Mouse (Mus musculus) kidney, adult 18-20 months (tissue): ENCODE results near the gene Cdcp1.
A peak's percentile ranks its signal among the peaks of the same experiment; 100 is the strongest.

Source experiments
- DNase-seq: peaks from one replicate; pipeline ENCODE4 v3.0.0; 2021

Gene Cdcp1

GRCm38 (mm10) chr9:123207895-123208294 is 7.9 kb downstream of the Cdcp1 start:
- DNase-seq: no peak

GRCm38 (mm10) chr9:123206948-123207347 is 8.9 kb downstream of the Cdcp1 start:
- DNase-seq: peak; percentile 57

GRCm38 (mm10) chr9:123206526-123206925 is 9.3 kb downstream of the Cdcp1 start:
- no peak for DNase-seq

GRCm38 (mm10) chr9:123200116-123200515 is 15.7 kb downstream of the Cdcp1 start:
- DNase-seq: peak; percentile 40

- no peak for DNase-seq
Measured at GRCm38 (mm10) chr9:123188271-123188670, 27.6 kb downstream of the Cdcp1 start.

GRCm38 (mm10) chr9:123187589-123187988 is 28.2 kb downstream of the Cdcp1 start:
- no peak for DNase-seq

- DNase-seq: no peak
Measured at GRCm38 (mm10) chr9:123186151-123186550, 29.7 kb downstream of the Cdcp1 start.

GRCm38 (mm10) chr9:123185546-123185945 is 30.3 kb downstream of the Cdcp1 start:
- DNase-seq: no peak

GRCm38 (mm10) chr9:123183226-123183625 is 32.6 kb downstream of the Cdcp1 start:
- peak; percentile 59 for DNase-seq

GRCm38 (mm10) chr9:123180003-123180402 is 35.8 kb downstream of the Cdcp1 start:
- peak; percentile 39 for DNase-seq

GRCm38 (mm10) chr9:123177380-123178048 is 38.3 kb downstream of the Cdcp1 start:
- no peak for DNase-seq

- no peak for DNase-seq
Measured at GRCm38 (mm10) chr9:123174356-123174755, 41.5 kb downstream of the Cdcp1 start.

GRCm38 (mm10) chr9:123173760-123174159 is 42.1 kb downstream of the Cdcp1 start:
- no peak for DNase-seq

- no peak for DNase-seq
Measured at GRCm38 (mm10) chr9:123165781-123166443, 49.9 kb downstream of the Cdcp1 start.

GRCm38 (mm10) chr9:123162985-123163694 is 52.7 kb downstream of the Cdcp1 start:
- no peak for DNase-seq

- DNase-seq: no peak
Measured at GRCm38 (mm10) chr9:123161792-123162191, 54.0 kb downstream of the Cdcp1 start.

GRCm38 (mm10) chr9:123159330-123159729 is 56.5 kb downstream of the Cdcp1 start:
- DNase-seq: peak; percentile 78

- DNase-seq: peak; percentile 46
Measured at GRCm38 (mm10) chr9:123158125-123158836, 57.6 kb downstream of the Cdcp1 start.

- DNase-seq: no peak
Measured at GRCm38 (mm10) chr9:123157699-123158098, 58.1 kb downstream of the Cdcp1 start.

GRCm38 (mm10) chr9:123156910-123157361 is 58.9 kb downstream of the Cdcp1 start:
- DNase-seq: peak; percentile 51

- peak; percentile 33 for DNase-seq
Measured at GRCm38 (mm10) chr9:123153121-123153520, 62.7 kb downstream of the Cdcp1 start.

- DNase-seq: no peak
Measured at GRCm38 (mm10) chr9:123152026-123152425, 63.8 kb downstream of the Cdcp1 start.

GRCm38 (mm10) chr9:123151561-123151960 is 64.3 kb downstream of the Cdcp1 start:
- DNase-seq: no peak
